Mouse (Mus musculus) embryonic fibroblast, embryonic 13.5 days (primary cell): Measurements from ENCODE around the gene Gm26741. TPM values are rescaled to one million over a fixed set of nuclear protein-coding genes. Genes with fewer than 3 reads are reported as not detected.
A peak's percentile ranks its signal among the peaks of the same experiment; 100 is the strongest.

Experiments used
- H3K27ac ChIP-seq: 2 replicates; pipeline ENCODE4 v1.5.1; 2012; ENCODE audit warnings: low read length, control low read depth, inconsistent platforms; ENCODE audit not compliant: insufficient read depth
- H3K4me1 ChIP-seq: 2 replicates; pipeline ENCODE4 v1.6.1; 2011; ENCODE audit warnings: low read length; ENCODE audit not compliant: control insufficient read depth, insufficient read depth
- H3K4me3 ChIP-seq: 2 replicates; pipeline ENCODE4 v1.5.1; 2011; ENCODE audit warnings: mild to moderate bottlenecking, control low read depth, low read length; ENCODE audit not compliant: insufficient read depth
- CTCF ChIP-seq: IDR thresholded peaks from 2 replicates; pipeline ENCODE4 v1.5.1; 2011; ENCODE audit warnings: mild to moderate bottlenecking, control low read depth, low read length, moderate library complexity, borderline replicate concordance; ENCODE audit not compliant: insufficient read depth
- POLR2A ChIP-seq: IDR thresholded peaks from 2 replicates; pipeline ENCODE4 v1.6.1; 2011; ENCODE audit warnings: low read depth, mild to moderate bottlenecking, control low read depth, low read length, moderate library complexity
- polyA plus RNA-seq: library from polyadenylated mRNA; stranded (reverse); fragments of >200 nt; gene quantifications from 2 replicates; pipeline ENCODE4 v1.2.4, GENCODE M21; 2011; ENCODE audit warnings: low read depth; ENCODE audit not compliant: missing spikeins, insufficient read length

The Gm26741 gene
- polyA plus RNA-seq, 1 experiment, result not detected

GRCm38 (mm10) chr10:52388922-52389430 lies 30.4 kb downstream of the Gm26741 start, which contains the start of gene Nepn:
Nepn (plus strand) TSS chr10:52388972.
- Histone ChIP-seq H3K4me3 (no peak within 1 kb of the TSS), H3K4me1 (no peaks in the 10 kb centered on the region), H3K27ac (no peak within 1 kb of the TSS)
- TF ChIP-seq CTCF (no peak), POLR2A (no peak)

- no peak for TF ChIP-seq POLR2A
- no peak for TF ChIP-seq CTCF
- Histone ChIP-seq H3K4me3 (no peak overlapping the region), H3K27ac (no peak overlapping the region), H3K4me1 (no peaks in the 10 kb centered on the region)
Measured at GRCm38 (mm10) chr10:52389438-52389837, 30.9 kb downstream of the Gm26741 start.

GRCm38 (mm10) chr10:52391208-52391607 lies 32.6 kb downstream of the Gm26741 start:
- TF ChIP-seq CTCF, result no peak
- Histone ChIP-seq H3K4me3 (no peak overlapping the region), H3K4me1 (no peaks in the 10 kb centered on the region), H3K27ac (no peak overlapping the region)

GRCm38 (mm10) chr10:52396647-52397046 lies 38.1 kb downstream of the Gm26741 start:
- 0 out of 2 replicates have a peak, but pooled peaks cover 3% of the 10 kb centered on the region for H3K4me1 ChIP-seq
- no peak overlapping the region for H3K27ac ChIP-seq
- no peak overlapping the region for H3K4me3 ChIP-seq
- TF ChIP-seq POLR2A (no peak), CTCF (no peak)

- TF ChIP-seq POLR2A (no peak), CTCF (no peak)
- Histone ChIP-seq H3K4me3 (no peak overlapping the region), H3K4me1 (0 out of 2 replicates have a peak, but pooled peaks cover 3% of the 10 kb centered on the region), H3K27ac (peak overlapping the region; percentile 83; the same call in 1 of the 2 replicates)
Measured at GRCm38 (mm10) chr10:52398715-52399114, 40.1 kb downstream of the Gm26741 start.

- TF ChIP-seq POLR2A, result no peak
- no peak for TF ChIP-seq CTCF
- H3K4me1 ChIP-seq, result 0 out of 2 replicates have a peak, but pooled peaks cover 3% of the 10 kb centered on the region
- no peak overlapping the region for H3K4me3 ChIP-seq
- no peak overlapping the region for H3K27ac ChIP-seq
Measured at GRCm38 (mm10) chr10:52399722-52400121, 41.2 kb downstream of the Gm26741 start.

GRCm38 (mm10) chr10:52405160-52405559 lies 46.6 kb downstream of the Gm26741 start:
- Histone ChIP-seq H3K27ac (no peak overlapping the region), H3K4me1 (no peaks in the 10 kb centered on the region), H3K4me3 (no peak overlapping the region)
- TF ChIP-seq CTCF (no peak), POLR2A (no peak)

GRCm38 (mm10) chr10:52407526-52407925 lies 49.0 kb downstream of the Gm26741 start:
- Histone ChIP-seq H3K4me1 (no peaks in the 10 kb centered on the region), H3K27ac (no peak overlapping the region)
- TF ChIP-seq POLR2A (no peak), CTCF (no peak)

More at GRCm38 (mm10) chr10:52407526-52407925, 49.0 kb downstream of the Gm26741 start:
- H3K4me3 ChIP-seq, result no peak overlapping the region

Other genes starting within 250 kb of the Gm26741 start
- not detected in 2 replicates for gene Ros1, start 163.5 kb upstream of the Gm26741 start, polyA plus RNA-seq
- gene Dcbld1, start 125.1 kb upstream of the Gm26741 start, polyA plus RNA-seq, result 6.5 and 6.8 TPM in 2 replicates
- 31.2 and 31.6 TPM in 2 replicates for gene Gopc, start 23.4 kb downstream of the Gm26741 start, polyA plus RNA-seq
- gene Nepn, start 30.2 kb downstream of the Gm26741 start, polyA plus RNA-seq, result not detected in 2 replicates
- 74.9 and 81.5 TPM in 2 replicates for gene Nus1, start 58.8 kb downstream of the Gm26741 start, polyA plus RNA-seq